Mouse (Mus musculus) ES-Bruce4 (cell line): ENCODE measurements around the gene Obp2b. TPM values are rescaled to one million over a fixed set of nuclear protein-coding genes. Genes with fewer than 3 reads are reported as not detected.

Experiments used
- H3K27ac ChIP-seq: 2 replicates; pipeline ENCODE4 v1.5.1; 2012; ENCODE audit warnings: low read length, inconsistent platforms; ENCODE audit not compliant: insufficient read depth
- H3K27me3 ChIP-seq: 2 replicates; pipeline ENCODE4 v1.6.1; 2012; ENCODE audit warnings: mild to moderate bottlenecking, low read length, inconsistent platforms; ENCODE audit not compliant: control insufficient read depth, poor library complexity, insufficient read depth, severe bottlenecking
- H3K36me3 ChIP-seq: 2 replicates; pipeline ENCODE4 v1.6.1; 2012; ENCODE audit warnings: inconsistent platforms, mild to moderate bottlenecking, low read length, moderate library complexity; ENCODE audit not compliant: control insufficient read depth, poor library complexity, insufficient read depth, severe bottlenecking
- H3K4me1 ChIP-seq: one replicate; pipeline ENCODE4 v1.8.1; 2011; ENCODE audit warnings: low read length; ENCODE audit not compliant: control insufficient read depth, insufficient read depth
- H3K4me3 ChIP-seq: 2 replicates; pipeline ENCODE4 v1.5.1; 2011; ENCODE audit warnings: low read depth, mild to moderate bottlenecking, low read length
- H3K9ac ChIP-seq: 2 replicates; pipeline ENCODE4 v1.6.1; 2012; ENCODE audit warnings: low read depth, mild to moderate bottlenecking, inconsistent platforms; ENCODE audit not compliant: poor library complexity, severe bottlenecking
- H3K9me3 ChIP-seq: replicated peaks from 2 replicates; pipeline ENCODE4 v1.6.1; 2012; ENCODE audit warnings: mild to moderate bottlenecking, low read length, inconsistent platforms; ENCODE audit not compliant: control insufficient read depth, poor library complexity, insufficient read depth, severe bottlenecking
- CTCF ChIP-seq: IDR thresholded peaks from one replicate; pipeline ENCODE4 v1.8.1; 2011; ENCODE audit warnings: low read depth, low read length
- EP300 ChIP-seq: IDR thresholded peaks from 2 replicates; pipeline ENCODE4 v1.6.1; 2011; ENCODE audit warnings: low read depth, low read length; ENCODE audit not compliant: insufficient read depth
- POLR2A ChIP-seq: IDR thresholded peaks from one replicate; pipeline ENCODE4 v1.8.1; 2011; ENCODE audit warnings: low read length; ENCODE audit not compliant: insufficient read depth
- polyA plus RNA-seq: library from polyadenylated mRNA; stranded (reverse); fragments of >200 nt; gene quantifications from 2 replicates; pipeline ENCODE4 v1.2.4, GENCODE M21; 2011; ENCODE audit warnings: low read depth; ENCODE audit not compliant: missing spikeins, insufficient read depth, insufficient read length

Gene Obp2b
- polyA plus RNA-seq, 1 experiment = not detected

DNA sequence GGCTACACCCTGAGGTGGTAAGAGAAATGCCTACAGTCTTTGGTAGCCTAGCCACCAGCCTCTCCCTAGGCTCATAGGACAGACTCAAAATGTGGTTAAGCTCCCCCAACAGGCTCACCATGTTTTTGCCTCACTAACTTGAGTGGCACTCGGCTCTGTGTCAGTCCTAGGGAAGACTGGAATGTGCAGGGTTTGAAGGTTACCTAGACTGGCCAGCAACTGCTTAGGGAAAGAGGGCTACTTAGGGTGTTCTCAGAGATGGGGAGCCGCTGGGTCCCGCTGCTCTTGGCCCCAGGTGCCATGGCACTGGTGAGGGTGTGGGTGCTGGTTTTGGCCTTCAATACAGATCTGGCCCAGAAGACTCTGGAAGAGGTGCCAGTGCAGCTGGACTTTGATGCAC is 45.1 kb downstream of the Obp2b start, which contains the start of gene Gm13539:
Gene Gm13539 (plus strand): TSS at position 301 of the 400 bp plus-strand sequence.
- H3K9ac ChIP-seq = no peak within 1 kb of the TSS
- H3K27me3 ChIP-seq = no peaks in the 10 kb centered on the region
- H3K9me3 ChIP-seq = no peaks in the 10 kb centered on the region
- H3K4me3 ChIP-seq = no peak within 1 kb of the TSS
- no peaks in the 10 kb centered on the region for H3K4me1 ChIP-seq
- H3K27ac ChIP-seq = no peak within 1 kb of the TSS
- TF ChIP-seq CTCF = no peak
- no peaks in the 10 kb centered on the region for H3K36me3 ChIP-seq

DNA sequence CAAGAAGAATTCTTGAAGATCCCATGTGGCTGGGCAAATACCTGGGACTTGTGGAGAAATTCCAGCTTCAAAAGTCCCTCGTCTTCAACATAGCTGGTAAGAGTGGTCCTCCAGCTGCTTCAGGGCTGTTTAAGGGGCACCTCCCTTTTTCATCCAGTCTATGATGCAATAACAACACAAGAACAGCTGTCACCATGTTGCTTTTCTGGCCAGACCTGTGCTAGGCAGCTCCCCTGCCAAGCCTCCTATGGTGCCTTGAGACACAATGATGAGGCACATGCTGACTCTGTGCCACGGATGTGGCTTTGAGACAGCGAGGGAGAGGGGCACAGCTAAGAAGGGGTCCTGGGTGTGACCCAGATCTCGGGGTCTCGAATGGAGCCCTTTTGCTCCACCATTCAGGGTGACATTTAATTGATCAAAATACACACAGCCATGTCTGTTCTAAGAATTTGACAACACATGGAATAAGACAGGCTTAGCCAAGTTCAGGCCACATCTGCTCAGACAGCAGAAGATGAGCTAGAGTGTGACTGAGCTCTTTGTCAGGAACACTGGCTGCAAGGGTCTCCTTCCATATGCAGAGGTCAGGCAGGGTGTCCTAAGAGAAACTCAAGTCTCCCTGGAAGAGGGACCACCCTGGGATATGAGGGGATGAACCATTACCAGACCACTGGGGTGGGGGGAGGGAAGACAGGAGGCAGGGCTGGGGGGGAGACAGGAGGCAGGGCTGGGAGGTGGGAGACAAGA is 48.9 kb downstream of the Obp2b start:
- Histone ChIP-seq H3K27ac (no peak overlapping the region), H3K36me3 (no peaks in the 10 kb centered on the region), H3K9ac (no peak overlapping the region), H3K4me3 (no peak overlapping the region), H3K4me1 (no peaks in the 10 kb centered on the region), H3K9me3 (no peaks in the 10 kb centered on the region), H3K27me3 (no peaks in the 10 kb centered on the region)
- TF ChIP-seq CTCF (no peak), POLR2A (no peak), EP300 (no peak)

DNA sequence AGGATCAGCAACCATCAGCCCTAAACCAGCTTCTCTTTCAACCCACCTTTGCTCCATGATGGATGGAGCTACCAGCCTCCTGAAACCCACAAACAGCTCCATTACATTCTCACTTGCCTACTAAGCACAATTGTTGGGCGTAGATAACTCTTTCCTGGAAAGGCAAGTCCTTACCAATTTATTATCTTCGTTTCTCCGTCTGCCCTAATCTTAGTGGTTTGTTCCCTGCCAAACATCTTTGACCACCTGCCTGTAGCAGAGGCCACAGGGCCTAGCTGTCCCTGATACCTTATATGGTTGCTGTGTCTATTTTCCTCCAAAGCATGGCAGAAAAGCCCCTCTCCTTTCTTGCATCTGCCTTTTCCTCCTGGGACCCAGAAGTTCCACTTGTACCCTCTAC is 52.3 kb downstream of the Obp2b start:
- Histone ChIP-seq H3K9me3 (no peaks in the 10 kb centered on the region), H3K4me1 (no peaks in the 10 kb centered on the region), H3K36me3 (no peaks in the 10 kb centered on the region), H3K9ac (no peak overlapping the region), H3K27me3 (peaks cover 2% of the 10 kb centered on the region; the same call in 1 of the 2 replicates), H3K27ac (no peak overlapping the region), H3K4me3 (no peak overlapping the region)
- TF ChIP-seq EP300 (no peak), POLR2A (no peak), CTCF (no peak)

Other genes starting within 250 kb of the Obp2b start
- gene Lcn12, start 243.1 kb upstream of the Obp2b start, polyA plus RNA-seq = not detected in 2 replicates
- 16.4 and 18.4 TPM in 2 replicates for gene Fbxw5, start 236.3 kb upstream of the Obp2b start, polyA plus RNA-seq
- gene C8g, start 235.3 kb upstream of the Obp2b start, polyA plus RNA-seq = 3.5 and 4.9 TPM in 2 replicates
- gene Traf2, start 190.1 kb upstream of the Obp2b start, polyA plus RNA-seq = 9.4 and 9.8 TPM in 2 replicates
- 107 and 122 TPM in 2 replicates for gene Edf1, start 179.2 kb upstream of the Obp2b start, polyA plus RNA-seq
- 0.65 and 3.7 TPM in 2 replicates for gene Mamdc4, start 162.2 kb upstream of the Obp2b start, polyA plus RNA-seq
- 37.0 and 47.9 TPM in 2 replicates for gene Phpt1, start 161.8 kb upstream of the Obp2b start, polyA plus RNA-seq
- 0.55 and 0.70 TPM in 2 replicates for gene Ajm1, start 155.3 kb upstream of the Obp2b start, polyA plus RNA-seq
- gene Rabl6, start 128.5 kb upstream of the Obp2b start, polyA plus RNA-seq = 72.5 and 80.2 TPM in 2 replicates
- gene Ccdc183, start 119.3 kb upstream of the Obp2b start, polyA plus RNA-seq = not detected in 2 replicates
- gene Tmem141, start 115.0 kb upstream of the Obp2b start, polyA plus RNA-seq = 12.3 and 13.4 TPM in 2 replicates
- not detected in 2 replicates for gene Fcna, start 109.0 kb upstream of the Obp2b start, polyA plus RNA-seq
- not detected in 2 replicates for gene Lcn8, start 83.9 kb upstream of the Obp2b start, polyA plus RNA-seq
- gene Lcn5, start 79.1 kb upstream of the Obp2b start, polyA plus RNA-seq = not detected in 2 replicates
- gene Lcn6, start 60.2 kb upstream of the Obp2b start, polyA plus RNA-seq = not detected in 2 replicates
- not detected in 2 replicates for gene Lcn10, start 54.3 kb upstream of the Obp2b start, polyA plus RNA-seq
- not detected in 2 replicates for gene Obp2a, start 37.0 kb upstream of the Obp2b start, polyA plus RNA-seq
- 10.5 and 17.0 TPM in 2 replicates for gene Bmyc, start 30.3 kb upstream of the Obp2b start, polyA plus RNA-seq
- gene Lcn3, start 28.6 kb downstream of the Obp2b start, polyA plus RNA-seq = not detected in 2 replicates
- not detected in 2 replicates for gene Lcn11, start 40.0 kb downstream of the Obp2b start, polyA plus RNA-seq
- not detected in 2 replicates for gene Gm13539, start 45.2 kb downstream of the Obp2b start, polyA plus RNA-seq
- gene Glt6d1, start 78.8 kb downstream of the Obp2b start, polyA plus RNA-seq = not detected in 2 replicates
- gene Lcn9, start 86.1 kb downstream of the Obp2b start, polyA plus RNA-seq = not detected in 2 replicates
- not detected in 2 replicates for gene Sohlh1, start 110.2 kb downstream of the Obp2b start, polyA plus RNA-seq
- 0.54 and 1.0 TPM in 2 replicates for gene Kcnt1, start 126.7 kb downstream of the Obp2b start, polyA plus RNA-seq
- gene Camsap1, start 246.3 kb downstream of the Obp2b start, polyA plus RNA-seq = 63.0 and 63.4 TPM in 2 replicates